Mouse (Mus musculus) testis, adult 2 months (tissue): ENCODE results near the gene Prkar1a.

Experiments
- CTCF ChIP-seq: fragments of 200-500 bp; IDR thresholded peaks from 2 replicates; pipeline ENCODE4 v1.5.1; 2012; ENCODE audit warnings: low read depth, mild to moderate bottlenecking, inconsistent platforms, low read length, moderate library complexity; ENCODE audit not compliant: control insufficient read depth, insufficient read depth, insufficient replicate concordance
- POLR2A ChIP-seq: fragments of 200-500 bp; IDR thresholded peaks from 2 replicates; pipeline ENCODE4 v1.6.1; 2012; ENCODE audit warnings: low read depth, mild to moderate bottlenecking, inconsistent platforms, low read length, moderate library complexity; ENCODE audit not compliant: control insufficient read depth

DNA sequence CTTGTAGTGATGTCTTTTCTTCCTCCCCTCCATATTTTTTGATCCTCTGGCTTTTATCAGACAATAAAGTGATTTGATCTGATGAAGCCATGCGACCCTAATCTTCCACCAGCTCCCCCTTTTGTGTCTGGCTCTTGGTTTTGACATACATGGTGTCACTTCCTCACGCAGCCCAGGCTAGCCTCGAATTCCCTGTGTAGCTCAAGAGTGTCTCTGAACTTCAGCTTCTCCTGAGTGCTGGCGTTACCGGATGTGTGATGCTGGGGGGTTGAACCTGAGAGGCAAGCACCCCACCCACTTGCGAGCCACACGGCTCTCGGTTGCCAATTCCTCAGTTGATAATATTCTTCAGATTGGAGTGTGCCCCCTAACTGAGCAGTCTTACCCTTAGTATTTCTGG, 23.2 kb downstream of the Prkar1a start:
- no peak for TF ChIP-seq CTCF
- no peak for TF ChIP-seq POLR2A
